Mouse (Mus musculus): ENCODE measurements around the gene 2310030G06Rik. TPM values are rescaled to one million over a fixed set of nuclear protein-coding genes. Genes with fewer than 3 reads are reported as not detected.

2310030G06Rik gene
- polyA plus RNA-seq, 1 experiment from 2014 or later: 2.5 TPM

Other genes starting within 250 kb of the 2310030G06Rik start
- 114 and 124 TPM in 2 replicates for gene Pts, start 217.8 kb downstream of the 2310030G06Rik start, polyA plus RNA-seq (2015; fragmentation: Nextera tagmentation; extraction: Ambion mirVana)
- gene Il18, start 191.7 kb downstream of the 2310030G06Rik start, polyA plus RNA-seq (2015; fragmentation: Nextera tagmentation; extraction: Ambion mirVana): 21.0 and 26.0 TPM in 2 replicates
- 0.44 and 0.60 TPM in 2 replicates for gene Bco2, start 191.4 kb downstream of the 2310030G06Rik start, polyA plus RNA-seq (2015; fragmentation: Nextera tagmentation; extraction: Ambion mirVana)
- gene Tex12, start 185.2 kb downstream of the 2310030G06Rik start, polyA plus RNA-seq (2015; fragmentation: Nextera tagmentation; extraction: Ambion mirVana): 0.24 and 0.28 TPM in 2 replicates
- 222 and 248 TPM in 2 replicates for gene Sdhd, start 142.7 kb downstream of the 2310030G06Rik start, polyA plus RNA-seq (2015; fragmentation: Nextera tagmentation; extraction: Ambion mirVana)
- 325 and 329 TPM in 2 replicates for gene Timm8b, start 142.6 kb downstream of the 2310030G06Rik start, polyA plus RNA-seq (2015; fragmentation: Nextera tagmentation; extraction: Ambion mirVana)
- 5.7 and 5.9 TPM in 2 replicates for gene Pih1d2, start 129.2 kb downstream of the 2310030G06Rik start, polyA plus RNA-seq (2015; fragmentation: Nextera tagmentation; extraction: Ambion mirVana)
- 16.4 and 19.8 TPM in 2 replicates for gene Nkapd1, start 129.1 kb downstream of the 2310030G06Rik start, polyA plus RNA-seq (2015; fragmentation: Nextera tagmentation; extraction: Ambion mirVana)
- gene Dlat, start 86.8 kb downstream of the 2310030G06Rik start, polyA plus RNA-seq (2015; fragmentation: Nextera tagmentation; extraction: Ambion mirVana): 47.0 and 54.3 TPM in 2 replicates
- gene Dixdc1, start 7.0 kb downstream of the 2310030G06Rik start, polyA plus RNA-seq (2015; fragmentation: Nextera tagmentation; extraction: Ambion mirVana): 37.8 and 41.0 TPM in 2 replicates
- 8.1 and 9.1 TPM in 2 replicates for gene Cryab, start 4.8 kb upstream of the 2310030G06Rik start, polyA plus RNA-seq (2015; fragmentation: Nextera tagmentation; extraction: Ambion mirVana)
- 0.84 and 0.91 TPM in 2 replicates for gene Hspb2, start 5.8 kb upstream of the 2310030G06Rik start, polyA plus RNA-seq (2015; fragmentation: Nextera tagmentation; extraction: Ambion mirVana)
- gene Fdxacb1, start 21.7 kb upstream of the 2310030G06Rik start, polyA plus RNA-seq (2015; fragmentation: Nextera tagmentation; extraction: Ambion mirVana): 10.7 and 11.7 TPM in 2 replicates
- 57.2 and 61.5 TPM in 2 replicates for gene Alg9, start 28.5 kb upstream of the 2310030G06Rik start, polyA plus RNA-seq (2015; fragmentation: Nextera tagmentation; extraction: Ambion mirVana)
- 46.7 and 56.0 TPM in 2 replicates for gene 1110032A03Rik, start 29.0 kb upstream of the 2310030G06Rik start, polyA plus RNA-seq (2015; fragmentation: Nextera tagmentation; extraction: Ambion mirVana)
- 38.8 and 42.7 TPM in 2 replicates for gene Ppp2r1b, start 98.8 kb upstream of the 2310030G06Rik start, polyA plus RNA-seq (2015; fragmentation: Nextera tagmentation; extraction: Ambion mirVana)